Mouse (Mus musculus) intestine, postnatal 0 days (tissue): ENCODE data around the gene Sema5a. TPM values are rescaled to one million over a fixed set of nuclear protein-coding genes. Genes with fewer than 3 reads are reported as not detected.

Experiments
- ATAC-seq: fragments of 200-750 bp; cut with Nextera tagmentation; 2 replicates; pipeline ENCODE4 v1.8.0; 2017; ENCODE audit warnings: mild to moderate bottlenecking, moderate TSS enrichment, moderate library complexity
- H3K27ac ChIP-seq: fragments of 300-500 bp; sonication (generic); 2 replicates; pipeline ENCODE4 v1.5.1; 2014; ENCODE audit warnings: mild to moderate bottlenecking, low read depth, low read length, moderate library complexity
- H3K27me3 ChIP-seq: fragments of 300-500 bp; sonication (generic); replicated peaks from 2 replicates; pipeline ENCODE4 v1.6.1; 2014; ENCODE audit warnings: low read length, mixed read lengths; ENCODE audit not compliant: control insufficient read depth, insufficient read depth
- H3K36me3 ChIP-seq: fragments of 300-500 bp; sonication (generic); 2 replicates; pipeline ENCODE4 v1.6.1; 2014; ENCODE audit warnings: mild to moderate bottlenecking, moderate library complexity; ENCODE audit not compliant: control insufficient read depth, insufficient read depth
- H3K4me1 ChIP-seq: fragments of 300-500 bp; sonication (generic); replicated peaks from 2 replicates; pipeline ENCODE4 v1.6.1; 2014; ENCODE audit warnings: antibody characterized with exemption, low read length, mixed read lengths; ENCODE audit not compliant: control insufficient read depth, insufficient read depth
- H3K4me2 ChIP-seq: fragments of 300-500 bp; sonication (generic); replicated peaks from 2 replicates; pipeline ENCODE4 v1.6.1; 2014; ENCODE audit warnings: low read depth, mild to moderate bottlenecking, moderate library complexity
- H3K4me3 ChIP-seq: fragments of 300-500 bp; sonication (generic); 2 replicates; pipeline ENCODE4 v1.5.1; 2014; ENCODE audit warnings: low read depth, low read length
- H3K9ac ChIP-seq: fragments of 300-500 bp; sonication (generic); 2 replicates; pipeline ENCODE4 v1.6.1; 2014; ENCODE audit warnings: mild to moderate bottlenecking, low read depth, low read length
- H3K9me3 ChIP-seq: fragments of 300-500 bp; sonication (generic); 2 replicates; pipeline ENCODE4 v1.6.1; 2016; ENCODE audit warnings: mixed run types; ENCODE audit not compliant: control insufficient read depth
- CTCF ChIP-seq: sonication (generic); IDR thresholded peaks from 2 replicates; pipeline ENCODE4 v1.5.1; 2016; ENCODE audit warnings: low read depth, mild to moderate bottlenecking, control low read depth, antibody characterized with exemption, moderate library complexity
- WGBS: fragments of 180-500 bp; shearing (Covaris S2); extraction: QIAGEN DNeasy Blood & Tissue Kit; methylation state at CpG from one replicate; pipeline ENCODE4 v1.1.7; 2014; 5-methylcytosine and 5-hydroxymethylcytosine counted together
- polyA plus RNA-seq: library from polyadenylated mRNA; unstranded; fragments of >200 nt; fragmentation: Nextera tagmentation; extraction: Ambion mirVana; gene quantifications from 2 replicates; pipeline ENCODE4 v1.2.1, GENCODE M21; 2015

The Sema5a gene
- polyA plus RNA-seq, 1 experiment from 2014 or later = 5.1 TPM

DNA sequence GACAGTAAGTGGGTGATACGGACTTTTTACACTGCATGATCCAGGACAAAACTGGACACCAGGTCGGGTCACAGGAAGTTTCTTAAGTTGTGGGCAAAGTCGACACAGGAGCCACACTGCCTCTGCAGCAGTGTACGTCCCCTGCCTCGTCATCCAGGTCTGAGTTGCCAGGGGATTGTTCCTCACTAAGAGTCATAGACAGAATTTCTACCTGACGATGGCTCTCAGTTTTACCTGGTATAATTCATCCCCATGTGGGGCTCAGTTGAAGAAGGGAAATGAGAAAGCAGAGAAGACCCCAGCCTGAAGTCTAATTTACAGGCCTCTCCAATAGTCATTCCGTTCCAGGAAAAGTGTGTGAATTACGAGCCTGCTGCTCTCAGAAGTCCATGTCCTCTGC is 66.2 kb downstream of the Sema5a start:
- Histone ChIP-seq H3K9me3 (no peaks in the 10 kb centered on the region), H3K27ac (no peak overlapping the region), H3K4me2 (no peak overlapping the region), H3K27me3 (no peaks in the 10 kb centered on the region), H3K36me3 (no peaks in the 10 kb centered on the region), H3K9ac (no peak overlapping the region), H3K4me3 (no peak overlapping the region), H3K4me1 (no peaks in the 10 kb centered on the region; the same call in 1 of the 2 replicates)
- ATAC-seq = no peak
- no peak for TF ChIP-seq CTCF
- WGBS = 82% methylated on average over 8 of the region's 8 CpGs

- H3K4me2 ChIP-seq = no peak overlapping the region
- H3K27ac ChIP-seq = no peak overlapping the region
- H3K4me3 ChIP-seq = no peak overlapping the region
- no peaks in the 10 kb centered on the region for H3K36me3 ChIP-seq
- no peak overlapping the region for H3K9ac ChIP-seq
- WGBS = 67% methylated on average over 8 of the region's 8 CpGs
- no peaks in the 10 kb centered on the region for H3K27me3 ChIP-seq
- no peaks in the 10 kb centered on the region for H3K9me3 ChIP-seq
- no peak for ATAC-seq
- TF ChIP-seq CTCF = no peak
- H3K4me1 ChIP-seq = no peaks in the 10 kb centered on the region
Measured at GRCm38 (mm10) chr15:32311287-32311686, 66.7 kb downstream of the Sema5a start.

- no peak overlapping the region for H3K27ac ChIP-seq
- H3K4me2 ChIP-seq = no peak overlapping the region
- H3K27me3 ChIP-seq = no peaks in the 10 kb centered on the region
- WGBS = 82% methylated on average over 5 of the region's 5 CpGs
- ATAC-seq = no peak
- no peak overlapping the region for H3K4me3 ChIP-seq
- H3K9me3 ChIP-seq = no peaks in the 10 kb centered on the region
- no peak for TF ChIP-seq CTCF
- no peaks in the 10 kb centered on the region for H3K36me3 ChIP-seq
- H3K9ac ChIP-seq = no peak overlapping the region
- H3K4me1 ChIP-seq = no peaks in the 10 kb centered on the region
Measured at GRCm38 (mm10) chr15:32317074-32317473, 72.5 kb downstream of the Sema5a start.

- H3K27me3 ChIP-seq = no peaks in the 10 kb centered on the region
- no peaks in the 10 kb centered on the region for H3K4me1 ChIP-seq
- ATAC-seq = no peak
- no peaks in the 10 kb centered on the region for H3K9me3 ChIP-seq
- TF ChIP-seq CTCF = no peak
- WGBS = 87% methylated on average over 3 of the region's 3 CpGs
- no peaks in the 10 kb centered on the region for H3K36me3 ChIP-seq
- H3K9ac ChIP-seq = no peak overlapping the region
- no peak overlapping the region for H3K4me2 ChIP-seq
- H3K4me3 ChIP-seq = no peak overlapping the region
- no peak overlapping the region for H3K27ac ChIP-seq
Measured at GRCm38 (mm10) chr15:32320739-32321138, 76.1 kb downstream of the Sema5a start.

- Histone ChIP-seq H3K27me3 (no peaks in the 10 kb centered on the region), H3K9ac (no peak overlapping the region), H3K4me2 (no peak overlapping the region), H3K27ac (no peak overlapping the region), H3K4me1 (no peaks in the 10 kb centered on the region), H3K36me3 (no peaks in the 10 kb centered on the region), H3K4me3 (no peak overlapping the region), H3K9me3 (no peaks in the 10 kb centered on the region)
- no peak for TF ChIP-seq CTCF
- WGBS = 87% methylated on average over 5 of the region's 5 CpGs
- ATAC-seq = no peak
Measured at GRCm38 (mm10) chr15:32322455-32323220, 78.0 kb downstream of the Sema5a start.

GRCm38 (mm10) chr15:32323224-32323623 is 78.6 kb downstream of the Sema5a start:
- WGBS = 94% methylated on average over 4 of the region's 4 CpGs

More at GRCm38 (mm10) chr15:32323224-32323623, 78.6 kb downstream of the Sema5a start:
- Histone ChIP-seq H3K36me3 (no peaks in the 10 kb centered on the region), H3K27me3 (no peaks in the 10 kb centered on the region), H3K9ac (no peak overlapping the region), H3K4me1 (no peaks in the 10 kb centered on the region), H3K27ac (no peak overlapping the region), H3K4me3 (no peak overlapping the region), H3K9me3 (no peaks in the 10 kb centered on the region), H3K4me2 (no peak overlapping the region)
- TF ChIP-seq CTCF = no peak
- ATAC-seq = no peak
